Mouse (Mus musculus): ENCODE data around the gene Commd8. TPM values are rescaled to one million over a fixed set of nuclear protein-coding genes. Genes with fewer than 3 reads are reported as not detected.
"Not testable (repeated sequence)": the region's sequence is repeated elsewhere in the genome, so short reads cannot be mapped to it uniquely, and the experiment has no call there.

Commd8 gene
- polyA plus RNA-seq, 1 experiment from 2014 or later = 79.2 TPM

GRCm38 (mm10) chr5:72164386-72164785, 3.6 kb downstream of the Commd8 start:
- Histone ChIP-seq H3K27me3 (replicated peaks) (no peaks in the 10 kb centered on the region), H3K4me3 (no peak overlapping the region), H3K9me3 (replicated peaks) (no peaks in the 10 kb centered on the region), H3K4me2 (0 out of 2 replicates have a peak overlapping the region, but pooled peaks have one; percentile 6), H3K36me3 (peaks cover 55% of the 10 kb centered on the region), H3K9ac (no peak overlapping the region), H3K4me1 (peaks cover 47% of the 10 kb centered on the region), H3K27ac (no peak overlapping the region)
- WGBS (ENCODE audit: insufficient replicate concordance) = 71% methylated on average over 7 of the region's 7 CpGs
- no peak for ATAC-seq

DNA sequence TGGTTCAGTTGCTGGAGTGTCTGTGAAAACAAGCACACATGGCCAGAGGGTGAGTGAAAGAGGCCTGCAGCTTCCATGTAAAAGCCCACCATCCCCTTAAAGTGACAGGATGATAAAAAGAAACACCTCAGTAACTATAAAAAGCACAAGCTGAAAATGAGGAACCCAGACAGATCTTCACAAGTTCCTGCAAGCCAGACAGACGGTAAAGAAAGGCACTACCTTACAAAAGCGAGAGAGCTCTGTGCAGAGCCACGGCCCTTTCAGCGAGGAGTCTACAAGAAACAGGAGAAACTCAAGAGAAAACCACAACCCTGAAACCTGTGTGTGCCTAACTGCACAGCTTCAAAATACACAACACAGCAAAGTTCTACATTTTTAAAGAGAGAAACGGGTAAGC, 5.1 kb downstream of the Commd8 start:
- ATAC-seq = no peak
- no peaks in the 10 kb centered on the region for H3K9me3 ChIP-seq (replicated peaks)
- WGBS (ENCODE audit: insufficient replicate concordance) = 41% methylated on average over 5 of the region's 5 CpGs
- H3K4me2 ChIP-seq = no peak overlapping the region
- H3K27me3 ChIP-seq (replicated peaks) = no peaks in the 10 kb centered on the region
- H3K4me3 ChIP-seq = no peak overlapping the region
- H3K9ac ChIP-seq = no peak overlapping the region
- H3K4me1 ChIP-seq = peaks cover 42% of the 10 kb centered on the region
- peaks cover 67% of the 10 kb centered on the region for H3K36me3 ChIP-seq
- no peak overlapping the region for H3K27ac ChIP-seq

DNA sequence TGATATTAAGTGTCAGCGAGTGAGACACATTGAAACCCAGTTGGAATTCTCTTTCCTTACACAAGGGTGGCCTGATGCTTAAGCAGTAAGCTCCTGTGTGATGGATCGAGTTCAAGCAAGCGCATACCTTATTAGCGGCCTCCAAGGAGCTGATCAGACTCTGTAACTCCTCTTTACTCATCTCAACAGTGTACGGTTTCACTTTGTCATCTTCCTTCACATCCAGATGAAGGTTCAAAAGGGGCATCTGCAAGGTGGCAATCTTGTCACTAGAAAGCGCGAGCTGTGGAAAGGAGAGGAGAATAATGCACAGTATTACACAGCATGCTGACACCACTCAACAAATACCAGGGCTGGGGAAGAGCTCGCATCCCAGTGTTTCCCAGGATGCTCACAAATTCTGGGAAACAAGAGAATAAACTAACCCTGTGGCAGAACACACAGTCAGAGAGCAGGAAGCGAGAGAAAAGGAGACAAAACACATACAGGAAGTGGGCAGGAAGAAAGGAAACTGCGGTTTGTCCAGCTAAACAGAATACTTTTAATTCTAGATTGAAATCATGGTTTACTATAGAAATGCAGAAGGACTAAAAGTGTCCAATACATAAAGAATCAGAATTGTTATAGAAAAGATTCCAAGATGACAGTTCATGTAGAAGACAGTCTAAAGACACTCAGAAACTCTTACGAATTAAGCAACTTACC, 7.1 kb downstream of the Commd8 start:
- Histone ChIP-seq H3K4me1 (peaks cover 26% of the 10 kb centered on the region), H3K36me3 (peaks cover 84% of the 10 kb centered on the region), H3K27me3 (replicated peaks) (no peaks in the 10 kb centered on the region), H3K9me3 (replicated peaks) (no peaks in the 10 kb centered on the region), H3K27ac (no peak overlapping the region), H3K4me3 (no peak overlapping the region), H3K9ac (no peak overlapping the region), H3K4me2 (no peak overlapping the region)
- no peak for ATAC-seq
- 65% methylated on average over 11 of the region's 11 CpGs for WGBS (ENCODE audit: insufficient replicate concordance)

DNA sequence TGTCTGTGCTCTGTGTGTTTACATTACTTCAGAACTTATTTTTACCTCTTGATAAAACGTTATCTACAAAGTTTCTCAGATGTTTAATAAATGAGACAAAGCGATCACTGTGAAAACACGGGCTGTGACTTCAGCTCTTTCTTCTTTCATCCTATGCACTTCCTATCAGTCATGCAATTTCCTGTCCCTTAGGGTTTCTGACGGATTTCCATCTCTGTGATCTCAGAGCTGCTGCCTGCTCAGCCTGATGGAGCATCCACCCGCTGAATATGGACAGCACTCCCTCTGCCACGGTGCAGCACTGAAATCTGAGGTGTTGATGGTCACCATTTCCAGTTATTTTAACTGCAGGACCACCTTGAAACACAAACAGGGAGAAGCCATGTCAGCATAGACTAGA, 8.5 kb downstream of the Commd8 start:
- H3K4me1 ChIP-seq = peaks cover 16% of the 10 kb centered on the region; the same call in 1 of the 2 replicates
- no peaks in the 10 kb centered on the region for H3K9me3 ChIP-seq (replicated peaks)
- H3K27ac ChIP-seq = no peak overlapping the region
- no peak overlapping the region for H3K4me2 ChIP-seq
- H3K36me3 ChIP-seq = peaks cover 85% of the 10 kb centered on the region
- ATAC-seq = no peak; the same call in 1 of the 2 replicates
- no peak overlapping the region for H3K9ac ChIP-seq
- no peak overlapping the region for H3K4me3 ChIP-seq
- no peaks in the 10 kb centered on the region for H3K27me3 ChIP-seq (replicated peaks)
- WGBS (ENCODE audit: insufficient replicate concordance) = 49% methylated on average over 6 of the region's 6 CpGs

DNA sequence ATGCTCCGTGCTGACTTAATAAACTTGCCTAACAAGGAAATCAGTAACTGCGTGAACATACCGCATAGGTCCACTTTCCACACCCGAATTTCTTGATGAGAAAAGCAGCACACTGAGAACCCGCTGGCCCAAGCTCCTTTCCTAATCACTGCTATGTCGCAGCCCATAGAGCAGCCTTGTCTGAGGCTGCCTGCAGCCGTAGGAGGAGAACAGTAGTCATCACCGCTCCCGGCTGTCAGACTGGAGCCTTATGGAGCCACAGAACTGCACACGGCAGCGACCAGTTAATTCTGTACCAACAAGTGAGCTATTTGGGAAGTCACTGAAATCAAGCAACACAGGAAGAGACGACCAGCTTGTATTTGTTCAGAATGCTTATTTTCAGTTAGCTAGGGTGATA, 9.3 kb downstream of the Commd8 start:
- Histone ChIP-seq H3K27me3 (replicated peaks) (no peaks in the 10 kb centered on the region), H3K36me3 (peaks cover 82% of the 10 kb centered on the region), H3K4me2 (no peak overlapping the region), H3K9me3 (replicated peaks) (no peaks in the 10 kb centered on the region), H3K4me1 (peaks cover 11% of the 10 kb centered on the region; the same call in 1 of the 2 replicates), H3K9ac (no peak overlapping the region), H3K27ac (no peak overlapping the region), H3K4me3 (no peak overlapping the region)
- 85% methylated on average over 12 of the region's 12 CpGs for WGBS (ENCODE audit: insufficient replicate concordance)
- ATAC-seq = no peak

DNA sequence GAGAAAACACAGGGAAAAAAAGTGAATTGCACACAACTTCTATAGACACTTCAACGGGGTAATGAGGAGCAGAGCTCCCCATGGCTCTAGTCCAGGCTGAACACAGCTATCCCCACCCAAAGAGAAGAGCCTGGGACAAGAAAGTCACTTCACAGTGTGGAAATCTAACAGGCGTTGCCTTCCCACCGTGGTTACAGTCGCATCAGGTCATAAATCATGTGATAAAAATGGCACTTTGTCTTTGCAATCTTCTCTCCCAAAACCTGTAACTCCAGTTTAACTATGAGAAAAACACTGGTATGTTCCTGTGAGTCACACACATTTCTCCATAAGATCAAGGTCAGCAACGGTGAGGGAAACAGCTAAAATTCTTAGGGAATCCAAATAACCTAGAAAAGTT, 11.4 kb downstream of the Commd8 start:
- Histone ChIP-seq H3K4me3 (no peak overlapping the region), H3K36me3 (peaks cover 62% of the 10 kb centered on the region), H3K9ac (no peak overlapping the region), H3K4me2 (no peak overlapping the region), H3K9me3 (replicated peaks) (no peaks in the 10 kb centered on the region), H3K27me3 (replicated peaks) (no peaks in the 10 kb centered on the region), H3K4me1 (0 out of 2 replicates have a peak, but pooled peaks cover 4% of the 10 kb centered on the region), H3K27ac (no peak overlapping the region)
- no peak for ATAC-seq
- WGBS (ENCODE audit: insufficient replicate concordance) = 83% methylated on average over 5 of the region's 5 CpGs

- H3K9me3 ChIP-seq (replicated peaks); ATAC-seq: not testable (repeated sequence)
- 74% methylated on average over 3 of the region's 3 CpGs for WGBS (ENCODE audit: insufficient replicate concordance)
These were observed 12.3 kb downstream of the Commd8 start for GRCm38 (mm10) chr5:72155686-72156085.

DNA sequence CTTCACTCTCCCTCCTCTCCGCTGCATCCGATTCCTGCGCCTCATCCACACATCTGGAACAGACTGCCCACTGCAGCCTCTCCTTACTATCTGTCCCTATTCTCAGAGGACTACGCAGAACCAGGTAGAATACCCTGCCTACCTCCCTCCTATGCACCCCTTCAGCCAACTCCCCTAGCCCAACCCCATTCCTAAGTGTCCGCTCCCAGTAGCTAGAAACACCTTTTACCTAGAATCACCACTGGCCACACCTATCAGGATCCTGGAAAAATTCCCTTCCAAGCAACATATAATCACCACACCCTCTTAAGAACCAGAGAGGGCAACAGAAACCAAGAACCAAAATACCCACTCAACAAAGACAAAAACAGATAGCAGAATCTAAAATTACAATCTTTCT, 17.1 kb downstream of the Commd8 start:
- H3K9ac ChIP-seq = no peak overlapping the region
- ATAC-seq = no peak
- no peak overlapping the region for H3K4me3 ChIP-seq
- H3K27me3 ChIP-seq (replicated peaks) = no peaks in the 10 kb centered on the region
- H3K36me3 ChIP-seq = peaks cover 12% of the 10 kb centered on the region
- no peak overlapping the region for H3K27ac ChIP-seq
- no peak overlapping the region for H3K4me2 ChIP-seq
- 90% methylated on average over 5 of the region's 5 CpGs for WGBS (ENCODE audit: insufficient replicate concordance)
- no peaks in the 10 kb centered on the region for H3K9me3 ChIP-seq (replicated peaks)
- no peaks in the 10 kb centered on the region for H3K4me1 ChIP-seq

More at GRCm38 (mm10) chr5:72155686-72156085, 12.3 kb downstream of the Commd8 start:
- H3K4me2 ChIP-seq; H3K27me3 ChIP-seq (replicated peaks); H3K4me3 ChIP-seq; H3K4me1 ChIP-seq; H3K27ac ChIP-seq; H3K9ac ChIP-seq: not testable (repeated sequence)
- peaks cover 53% of the 10 kb centered on the region for H3K36me3 ChIP-seq

DNA sequence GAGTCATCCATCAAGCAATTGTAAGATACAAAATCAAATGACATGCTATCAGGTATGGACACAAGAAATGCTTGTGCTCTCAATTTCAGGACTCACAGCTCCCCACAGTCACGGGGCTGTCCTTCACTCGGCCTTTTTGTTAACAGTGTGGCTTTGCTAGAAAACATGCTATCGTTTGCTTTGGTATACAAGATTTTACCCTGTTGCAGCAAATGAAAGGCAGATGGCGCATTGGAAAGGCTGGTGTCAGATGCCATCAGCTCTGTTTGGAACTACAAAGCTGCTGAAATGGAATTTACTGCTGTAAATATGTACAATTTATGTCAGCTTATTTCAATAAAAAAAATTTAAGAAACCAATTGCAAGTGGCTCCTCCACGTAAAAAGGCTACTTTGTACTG, 19.3 kb downstream of the Commd8 start:
- 75% methylated on average over 5 of the region's 5 CpGs for WGBS (ENCODE audit: insufficient replicate concordance)
- no peak for ATAC-seq
- H3K9ac ChIP-seq = no peak overlapping the region

GRCm38 (mm10) chr5:72139619-72140018, 28.4 kb downstream of the Commd8 start:
- Histone ChIP-seq H3K27ac (no peak overlapping the region), H3K4me2 (no peak overlapping the region), H3K4me1 (no peaks in the 10 kb centered on the region), H3K9me3 (replicated peaks) (no peaks in the 10 kb centered on the region), H3K4me3 (no peak overlapping the region), H3K9ac (no peak overlapping the region), H3K27me3 (replicated peaks) (no peaks in the 10 kb centered on the region), H3K36me3 (no peaks in the 10 kb centered on the region)
- WGBS (ENCODE audit: insufficient replicate concordance) = 76% methylated on average over 1 of the region's 1 CpGs
- ATAC-seq = no peak

More for the DNA sequence above, 19.3 kb downstream of the Commd8 start:
- no peak overlapping the region for H3K27ac ChIP-seq
- no peak overlapping the region for H3K4me2 ChIP-seq
- no peaks in the 10 kb centered on the region for H3K36me3 ChIP-seq
- no peaks in the 10 kb centered on the region for H3K27me3 ChIP-seq (replicated peaks)
- no peaks in the 10 kb centered on the region for H3K4me1 ChIP-seq
- no peaks in the 10 kb centered on the region for H3K9me3 ChIP-seq (replicated peaks)
- no peak overlapping the region for H3K4me3 ChIP-seq

DNA sequence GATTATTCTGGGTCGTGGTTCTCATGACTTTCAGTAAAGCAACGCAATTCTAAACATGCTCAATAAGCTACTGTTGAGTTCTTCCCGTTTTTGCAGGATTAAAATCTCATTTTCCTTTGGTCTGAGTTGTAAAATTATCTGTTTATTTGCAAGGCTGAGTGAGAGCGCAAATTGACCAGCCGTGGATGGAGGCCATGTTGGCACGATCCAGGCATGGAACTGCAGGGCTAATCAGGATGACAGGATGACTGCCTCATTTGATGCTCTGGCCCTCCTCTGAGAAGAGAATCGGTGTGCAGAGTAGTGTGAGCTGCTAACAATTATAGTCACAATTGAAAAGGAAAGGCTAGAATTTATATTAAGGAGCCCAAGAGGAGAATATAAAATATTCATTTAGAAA, 29.7 kb downstream of the Commd8 start:
- Histone ChIP-seq H3K27me3 (replicated peaks) (no peaks in the 10 kb centered on the region), H3K9me3 (replicated peaks) (no peaks in the 10 kb centered on the region), H3K4me2 (no peak overlapping the region), H3K27ac (no peak overlapping the region), H3K4me1 (no peaks in the 10 kb centered on the region), H3K4me3 (no peak overlapping the region), H3K9ac (no peak overlapping the region), H3K36me3 (no peaks in the 10 kb centered on the region)
- ATAC-seq = no peak
- 70% methylated on average over 7 of the region's 7 CpGs for WGBS (ENCODE audit: insufficient replicate concordance)

DNA sequence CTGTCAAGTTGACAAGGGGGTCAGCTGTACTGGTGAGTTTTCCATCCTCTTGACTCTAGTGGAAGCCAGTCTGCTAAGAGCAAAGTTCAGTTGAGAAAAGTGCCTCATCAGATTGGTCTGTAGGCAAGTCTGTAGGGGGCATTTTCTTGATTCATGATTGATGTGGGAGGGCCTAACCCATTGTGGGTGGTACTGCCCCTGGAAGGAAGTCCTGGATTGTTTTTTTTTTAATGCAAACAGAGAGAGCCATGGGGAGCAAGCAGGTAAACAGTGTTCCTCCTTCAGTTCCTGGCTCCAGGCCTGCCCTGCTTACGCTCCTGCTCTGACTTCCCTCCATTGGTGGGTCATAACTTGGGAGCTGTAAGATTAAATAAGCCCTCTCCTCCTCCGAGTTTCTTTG, 34.1 kb downstream of the Commd8 start:
- Histone ChIP-seq H3K9ac (no peak overlapping the region), H3K4me3 (no peak overlapping the region), H3K4me1 (no peaks in the 10 kb centered on the region), H3K4me2 (no peak overlapping the region), H3K9me3 (replicated peaks) (no peaks in the 10 kb centered on the region), H3K27me3 (replicated peaks) (no peaks in the 10 kb centered on the region), H3K36me3 (no peaks in the 10 kb centered on the region), H3K27ac (no peak overlapping the region)
- ATAC-seq = no peak
- 51% methylated on average over 2 of the region's 2 CpGs for whole genome bisulfite sequencing (ENCODE audit: insufficient replicate concordance)

DNA sequence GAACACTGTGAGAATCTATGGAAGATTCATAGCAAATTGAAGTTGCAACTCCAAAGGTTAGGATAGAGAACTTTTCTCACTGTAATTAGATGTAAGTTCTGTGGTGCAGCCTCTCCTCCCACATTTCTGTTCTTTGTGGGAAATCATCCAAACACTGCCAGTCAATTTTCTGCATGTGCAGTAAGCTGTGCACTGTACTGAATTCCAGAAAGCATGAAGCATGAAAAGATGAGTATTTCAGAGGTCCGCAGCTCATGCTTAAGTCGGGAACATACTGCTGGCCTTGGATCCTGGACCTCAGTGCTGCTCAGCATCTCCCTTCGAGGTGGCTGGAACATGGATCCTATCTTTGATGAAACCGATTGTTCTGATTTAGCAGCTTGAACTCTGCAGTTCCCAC, 41.3 kb downstream of the Commd8 start:
- Histone ChIP-seq H3K9me3 (replicated peaks) (no peaks in the 10 kb centered on the region), H3K4me3 (no peak overlapping the region), H3K36me3 (no peaks in the 10 kb centered on the region), H3K4me1 (no peaks in the 10 kb centered on the region), H3K9ac (no peak overlapping the region), H3K4me2 (no peak overlapping the region), H3K27ac (no peak overlapping the region), H3K27me3 (replicated peaks) (no peaks in the 10 kb centered on the region)
- ATAC-seq = no peak
- WGBS (ENCODE audit: insufficient replicate concordance) = 69% methylated on average over 4 of the region's 4 CpGs
